Mouse (Mus musculus): ENCODE data around the gene Dtymk.
"Not testable (repeated sequence)": the region's sequence is repeated elsewhere in the genome, so short reads cannot be mapped to it uniquely, and the experiment has no call there.

The Dtymk gene

DNA sequence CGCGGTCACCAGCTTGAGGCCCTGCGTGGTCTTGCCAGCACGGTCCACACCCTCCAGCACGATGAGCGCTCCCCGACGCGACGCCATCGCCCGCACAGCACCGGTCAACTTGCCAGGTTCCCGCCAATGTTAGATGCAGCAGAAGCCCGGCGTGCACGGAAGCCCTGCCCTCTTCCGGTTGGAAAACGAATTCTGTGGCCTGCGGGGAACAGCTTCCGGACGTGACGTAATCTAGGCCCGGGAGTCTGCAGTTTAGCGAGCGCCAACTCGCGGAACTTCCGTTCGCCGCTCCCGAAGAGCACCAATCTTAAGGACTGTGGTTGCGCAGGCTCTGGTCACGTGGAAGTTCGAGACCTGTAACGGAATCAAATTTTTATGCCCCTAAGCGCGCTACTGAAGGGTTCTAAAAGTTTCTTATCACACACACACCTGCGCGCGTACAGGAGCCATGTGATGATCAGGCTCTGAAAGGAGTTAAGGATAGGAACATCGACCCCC is at the start of gene Dtymk:
Dtymk (minus strand) TSS at position 194 of the 498 bp plus-strand sequence.
- peak; percentile 87 for DNase-seq

- DNase-seq, result not testable (repeated sequence)
Observed at GRCm38 (mm10) chr1:93845766-93846366, 44.1 kb upstream of the Dtymk start.

- not testable (repeated sequence) for DNase-seq
Observed at GRCm38 (mm10) chr1:93838569-93838968, 36.8 kb upstream of the Dtymk start.

- no peak for DNase-seq
Observed at GRCm38 (mm10) chr1:93837335-93837734, 35.6 kb upstream of the Dtymk start.

DNA sequence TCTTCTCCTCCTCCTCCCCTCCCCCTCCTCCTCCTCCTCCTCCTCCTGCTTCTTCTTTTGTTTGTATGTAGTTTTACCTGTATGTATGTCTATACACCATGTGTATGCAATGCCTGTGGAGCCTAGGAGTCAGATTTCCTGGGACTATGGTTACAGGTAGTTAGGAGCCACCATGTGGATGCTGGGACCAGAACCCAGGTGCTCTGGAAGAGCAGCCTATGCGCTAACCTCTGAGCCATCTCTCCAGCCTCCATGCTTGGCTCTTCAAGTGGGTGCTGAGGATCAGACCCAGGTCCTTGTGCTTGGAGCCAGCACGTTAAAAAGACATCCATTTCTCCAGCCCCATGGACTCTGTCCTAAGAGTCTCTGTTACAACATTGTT is 34.8 kb upstream of the Dtymk start:
- no peak for DNase-seq

DNA sequence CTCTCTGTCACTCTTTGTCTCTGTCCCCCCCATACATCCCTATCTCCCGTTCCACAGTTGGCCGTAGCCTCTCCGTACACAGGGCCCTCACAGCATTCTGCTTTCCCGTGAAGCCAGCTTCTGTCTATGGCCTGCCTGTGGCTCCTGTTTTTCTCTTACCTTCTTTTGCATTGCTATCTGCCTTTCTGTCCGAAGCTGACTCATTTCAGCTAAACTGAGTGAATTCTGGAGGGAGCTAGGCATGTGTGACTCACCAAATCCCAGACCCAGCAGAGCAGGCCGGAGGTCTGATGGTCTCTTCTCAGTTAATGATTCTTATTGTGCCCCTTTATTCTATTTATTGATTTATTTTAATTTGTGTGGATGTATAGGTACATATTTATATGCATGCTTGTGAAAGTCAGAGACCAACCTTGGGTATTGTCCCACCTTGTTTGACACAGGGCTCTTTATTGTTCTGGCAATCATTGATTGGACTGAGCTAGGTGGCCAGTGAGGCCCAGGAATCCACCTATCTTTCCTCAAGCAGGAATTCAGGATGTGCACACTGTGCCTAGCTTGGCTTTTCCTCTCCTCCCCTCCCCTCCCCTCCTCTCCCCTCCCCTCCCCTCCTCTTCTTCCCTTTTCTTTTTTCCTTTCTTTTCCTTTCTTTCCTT is 34.3 kb upstream of the Dtymk start:
- no peak for DNase-seq

DNA sequence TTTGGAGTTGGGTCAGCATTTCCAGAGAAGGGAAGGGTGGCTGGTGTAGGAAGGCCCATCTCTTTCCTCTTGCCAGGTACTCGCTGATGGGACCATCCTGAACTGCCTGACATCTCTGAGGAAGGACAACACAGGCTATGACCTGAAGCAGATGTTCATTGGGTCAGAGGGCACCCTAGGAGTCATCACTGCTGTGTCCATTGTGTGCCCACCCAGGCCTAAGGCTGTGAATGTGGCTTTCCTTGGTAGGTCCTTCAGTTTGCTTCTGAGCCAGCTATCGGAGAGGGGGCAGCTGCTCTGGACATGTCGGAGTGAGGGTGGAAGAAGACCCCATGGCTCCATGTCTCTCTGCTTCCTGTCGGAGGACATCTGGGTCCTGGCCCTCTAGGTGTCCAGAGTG is 33.5 kb upstream of the Dtymk start:
- no peak for DNase-seq

GRCm38 (mm10) chr1:93834671-93835150 is 33.0 kb upstream of the Dtymk start:
- DNase-seq, result no peak

DNA sequence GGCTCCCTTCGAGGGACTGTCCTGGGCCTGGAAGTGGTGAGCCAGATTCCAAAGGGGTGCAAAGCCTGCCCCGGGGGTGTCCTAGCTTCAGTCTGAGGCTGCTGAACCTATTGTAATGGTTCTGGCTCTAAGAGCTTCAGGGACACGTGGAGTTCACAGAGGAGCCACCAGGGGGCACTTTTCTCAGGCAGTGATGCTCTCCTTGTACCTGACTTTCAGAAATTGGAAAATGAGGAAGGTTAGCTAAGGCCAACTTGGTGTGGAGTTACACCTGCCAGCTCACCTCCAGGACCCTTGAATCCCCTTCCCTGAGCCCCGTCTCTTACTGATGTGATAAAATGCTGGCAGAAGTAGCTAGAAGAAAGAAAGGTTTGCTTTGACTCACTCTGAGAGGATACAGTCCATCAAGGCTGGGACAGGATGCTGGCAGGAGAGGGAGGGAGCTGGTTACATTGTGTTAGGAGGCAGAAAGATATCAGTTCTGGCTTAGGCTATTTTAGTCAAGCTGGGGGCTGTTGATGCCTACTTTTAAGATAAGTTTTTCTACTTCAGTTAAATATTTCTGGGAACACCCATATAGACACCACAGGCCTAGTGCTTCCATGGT is 31.1 kb upstream of the Dtymk start:
- DNase-seq, result peak; percentile 10 to 18

- DNase-seq, result no peak
Observed at GRCm38 (mm10) chr1:93826540-93826835, 24.8 kb upstream of the Dtymk start.

GRCm38 (mm10) chr1:93825771-93826539 is 24.2 kb upstream of the Dtymk start:
- peak in 1 of 2 experiments; percentile 27 for DNase-seq

DNA sequence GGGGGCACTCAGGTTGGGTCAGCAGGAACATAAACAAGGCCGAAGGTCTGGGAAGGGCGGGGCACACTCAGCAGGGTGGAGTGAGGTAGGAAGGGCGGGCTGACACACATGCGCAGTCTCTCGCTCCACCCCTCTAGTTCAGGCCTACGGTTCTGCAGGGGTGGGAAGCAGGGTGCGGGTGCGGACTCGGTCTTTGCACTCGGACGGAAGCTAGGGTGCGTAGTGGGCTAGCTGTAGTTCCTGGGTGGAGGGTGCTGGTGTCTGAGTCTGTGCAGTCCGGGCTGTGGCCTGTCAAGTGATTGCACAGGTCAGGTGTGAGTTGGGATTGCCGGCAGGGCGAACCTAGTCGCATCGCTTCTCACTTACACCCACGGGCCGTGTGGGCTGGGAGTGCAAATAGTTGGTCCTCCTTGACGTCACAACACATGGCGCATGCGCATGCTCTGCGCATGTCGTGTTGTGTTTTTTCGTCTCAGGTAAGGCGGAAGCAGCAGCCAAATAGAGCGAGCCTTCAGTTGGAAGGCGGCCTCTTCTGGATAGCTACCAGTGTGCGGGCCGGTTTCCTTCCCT is 23.5 kb upstream of the Dtymk start:
- peak; percentile 93 to 95 for DNase-seq

- DNase-seq, result no peak
Observed at GRCm38 (mm10) chr1:93824609-93825008, 22.9 kb upstream of the Dtymk start, which contains the start of gene D2hgdh. Gene D2hgdh, plus strand, starts transcription at chr1:93824909.

- DNase-seq, result no peak
Observed at GRCm38 (mm10) chr1:93823796-93824495, 22.2 kb upstream of the Dtymk start.

DNA sequence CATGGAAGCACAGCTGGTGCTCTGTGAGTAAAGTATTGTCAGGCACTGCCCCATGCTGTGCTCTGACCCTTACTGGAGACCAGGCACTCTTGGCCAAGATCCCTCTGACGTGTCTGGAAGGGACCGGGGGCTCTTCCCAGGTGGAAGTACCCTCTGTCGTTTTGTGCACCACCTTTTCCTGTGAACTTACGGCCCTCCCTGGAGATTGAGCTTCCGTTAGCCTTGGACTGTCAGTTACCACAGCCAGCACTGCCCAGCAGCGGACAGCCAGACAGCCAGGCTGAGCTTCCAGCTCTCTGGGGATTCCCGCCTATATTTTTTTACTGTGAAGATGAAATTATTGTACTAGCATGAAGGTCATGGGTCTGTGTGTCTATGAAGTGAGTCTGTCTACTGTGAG is 17.0 kb upstream of the Dtymk start:
- DNase-seq, result no peak

- DNase-seq, result no peak
Observed at GRCm38 (mm10) chr1:93817823-93818532, 16.2 kb upstream of the Dtymk start.

GRCm38 (mm10) chr1:93811495-93812039 is 9.8 kb upstream of the Dtymk start:
- no peak for DNase-seq

DNA sequence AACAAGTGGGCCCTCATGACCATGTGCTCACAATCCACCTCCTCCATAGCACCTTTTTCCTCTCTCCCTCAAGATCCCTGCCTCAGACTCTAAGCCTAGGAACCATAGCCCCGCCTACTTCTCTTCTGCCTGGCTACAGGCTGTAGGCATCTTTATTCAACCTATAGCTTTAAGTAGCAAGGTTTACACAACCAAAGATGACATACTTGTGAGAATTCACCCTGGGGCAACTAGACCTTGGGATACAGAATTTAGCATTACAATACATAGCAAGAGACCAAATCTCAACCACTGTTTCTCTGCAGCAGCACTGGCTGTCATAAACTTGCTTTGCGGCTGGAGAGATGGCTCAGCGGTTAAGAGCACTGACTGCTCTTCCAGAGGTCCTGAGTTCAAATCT is 8.3 kb upstream of the Dtymk start:
- no peak for DNase-seq

GRCm38 (mm10) chr1:93808871-93809270 is 7.1 kb upstream of the Dtymk start:
- no peak for DNase-seq

GRCm38 (mm10) chr1:93805221-93805951 is 3.7 kb upstream of the Dtymk start:
- DNase-seq, result no peak

GRCm38 (mm10) chr1:93804818-93805217 is 3.1 kb upstream of the Dtymk start:
- DNase-seq, result no peak

All from B cell, adult 2 months (primary cell).